Comparison of ENCODE assay signal across 1 mouse cellular context in the genomic region with DNA sequence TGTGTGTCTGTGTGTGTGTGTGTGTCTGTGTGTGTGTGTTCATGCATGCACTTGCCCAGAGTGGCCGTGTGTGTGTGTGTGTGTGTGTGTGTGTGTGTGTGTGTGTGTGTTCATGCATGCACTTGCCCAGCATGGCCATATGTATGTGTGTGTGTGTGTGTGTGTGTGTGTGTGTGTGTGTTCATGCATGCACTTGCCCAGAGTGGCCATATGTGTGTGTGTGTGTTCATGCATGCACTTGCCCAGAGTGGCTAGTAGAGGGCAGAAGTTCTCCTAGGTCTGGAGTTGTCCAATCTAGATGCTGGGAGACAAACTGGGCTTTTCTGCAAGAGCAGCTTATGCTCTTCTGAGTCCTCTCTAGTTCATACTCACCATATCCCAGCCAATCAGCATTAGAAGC. TPM values are rescaled to one million over a fixed set of nuclear protein-coding genes. Genes with fewer than 3 reads are reported as not detected.
"Had no signal": no experiment of that assay in that cellular context is flagged by ENCODE, and none has a peak within 500 bp of the region (broad histone marks: within the 10 kb centered on the region; RNA-seq: fewer than 3 reads in every experiment).

No protein-coding gene starts in this region.

RNA-seq across cellular contexts. Expression of gene Gnai1, which starts 18.3 kb away (rescaled TPM):
- polyA plus RNA-seq: macrophage had no signal
